Mouse (Mus musculus) limb, embryonic 14.5 days (tissue): ENCODE data around the gene Habp2. TPM values are rescaled to one million over a fixed set of nuclear protein-coding genes. Genes with fewer than 3 reads are reported as not detected.
A peak's percentile ranks its signal among the peaks of the same experiment; 100 is the strongest.

ENCODE experiments used
- ATAC-seq: fragments of 200-750 bp; cut with Nextera tagmentation; 2 replicates; pipeline ENCODE4 v1.8.0; 2017; ENCODE audit warnings: low read depth, moderate number of reproducible peaks, moderate TSS enrichment; ENCODE audit not compliant: low FRiP score
- DNase-seq: peaks from one replicate; pipeline ENCODE4 v3.0.0-alpha.2; 2015; ENCODE audit warnings: low spot score
- H3K27ac ChIP-seq: fragments of 300-500 bp; sonication (generic); replicated peaks from 2 replicates; pipeline ENCODE4 v1.5.1; 2014; ENCODE audit warnings: low read depth, mild to moderate bottlenecking, low read length, moderate library complexity, mixed read lengths
- H3K27me3 ChIP-seq: fragments of 300-500 bp; sonication (generic); 2 replicates; pipeline ENCODE4 v1.6.1; 2014; ENCODE audit warnings: low read length, mixed read lengths; ENCODE audit not compliant: control insufficient read depth, insufficient read depth
- H3K36me3 ChIP-seq: fragments of 300-500 bp; sonication (generic); 2 replicates; pipeline ENCODE4 v1.6.1; 2014; ENCODE audit warnings: mild to moderate bottlenecking, low read length, moderate library complexity, mixed read lengths; ENCODE audit not compliant: control insufficient read depth, insufficient read depth
- H3K4me1 ChIP-seq: fragments of 300-500 bp; sonication (generic); 2 replicates; pipeline ENCODE4 v1.6.1; 2014; ENCODE audit warnings: antibody characterized with exemption, low read length, mixed read lengths; ENCODE audit not compliant: control insufficient read depth, insufficient read depth
- H3K4me2 ChIP-seq: fragments of 300-500 bp; sonication (generic); replicated peaks from 2 replicates; pipeline ENCODE4 v1.6.1; 2014; ENCODE audit warnings: low read depth, mild to moderate bottlenecking, low read length, moderate library complexity; ENCODE audit not compliant: severe bottlenecking
- H3K4me3 ChIP-seq: fragments of 300-500 bp; sonication (generic); replicated peaks from 2 replicates; pipeline ENCODE4 v1.5.1; 2014; ENCODE audit warnings: low read length
- H3K9ac ChIP-seq: fragments of 300-500 bp; sonication (generic); 2 replicates; pipeline ENCODE4 v1.6.1; 2014; ENCODE audit warnings: mild to moderate bottlenecking, low read depth, low read length, moderate library complexity; ENCODE audit not compliant: severe bottlenecking
- H3K9me3 ChIP-seq: fragments of 300-500 bp; sonication (generic); 2 replicates; pipeline ENCODE4 v1.6.1; 2016; ENCODE audit warnings: low read length; ENCODE audit not compliant: control insufficient read depth
- POLR2A ChIP-seq: fragments of 200-500 bp; IDR thresholded peaks from 2 replicates; pipeline ENCODE4 v1.8.0; 2012; ENCODE audit warnings: inconsistent platforms, mild to moderate bottlenecking, moderate library complexity, borderline replicate concordance; ENCODE audit not compliant: insufficient read depth, insufficient read length; ENCODE audit errors: extremely low read depth
- WGBS: fragments of 180-500 bp; shearing (Covaris S2); extraction: QIAGEN DNeasy Blood & Tissue Kit; methylation state at CpG from one replicate; pipeline ENCODE4 v1.1.7; 2014; 5-methylcytosine and 5-hydroxymethylcytosine counted together
- polyA plus RNA-seq, 2 experiments: library from polyadenylated mRNA; depleted of rRNA in 1 of 2; stranded (reverse) in 1 of 2; unstranded in 1 of 2; fragments of >200 nt; fragmentation: Nextera tagmentation in 1 of 2; extraction: Ambion mirVana in 1 of 2; gene quantifications; 2 replicates each; pipeline versions ENCODE4 v1.2.1 to v1.2.3; 2012 to 2014

The Habp2 gene
- polyA plus RNA-seq, 2 experiments, result not detected

GRCm38 (mm10) chr19:56326243-56326855 lies 39.4 kb downstream of the Habp2 start:
- ATAC-seq, result 0 out of 2 replicates have a peak, but pooled peaks have one; percentile 28
- H3K9ac ChIP-seq, result no peak overlapping the region
- H3K9me3 ChIP-seq, result no peaks in the 10 kb centered on the region
- WGBS, result 53% methylated on average over 21 of the region's 21 CpGs
- H3K27ac ChIP-seq, result no peak overlapping the region
- H3K36me3 ChIP-seq, result no peaks in the 10 kb centered on the region
- TF ChIP-seq POLR2A, result no peak
- no peak for DNase-seq
- no peak overlapping the region for H3K4me2 ChIP-seq
- peaks cover 5% of the 10 kb centered on the region; the same call in 1 of the 2 replicates for H3K4me1 ChIP-seq
- H3K4me3 ChIP-seq, result no peak overlapping the region
- no peaks in the 10 kb centered on the region for H3K27me3 ChIP-seq

GRCm38 (mm10) chr19:56336321-56336720 lies 49.4 kb downstream of the Habp2 start:
- no peak overlapping the region for H3K4me2 ChIP-seq
- H3K27me3 ChIP-seq, result no peaks in the 10 kb centered on the region
- no peak overlapping the region for H3K4me3 ChIP-seq
- H3K36me3 ChIP-seq, result no peaks in the 10 kb centered on the region
- WGBS, result 91% methylated on average over 17 of the region's 17 CpGs
- ATAC-seq, result no peak
- H3K9ac ChIP-seq, result no peak overlapping the region
- no peak overlapping the region for H3K27ac ChIP-seq
- no peak for DNase-seq
- H3K4me1 ChIP-seq, result no peaks in the 10 kb centered on the region
- no peaks in the 10 kb centered on the region for H3K9me3 ChIP-seq
- TF ChIP-seq POLR2A, result no peak

- DNase-seq (no peak), ATAC-seq (no peak)
- TF ChIP-seq POLR2A, result no peak
- H3K36me3 ChIP-seq, result no peaks in the 10 kb centered on the region
- no peak overlapping the region for H3K9ac ChIP-seq
- no peaks in the 10 kb centered on the region for H3K9me3 ChIP-seq
- H3K4me3 ChIP-seq, result no peak overlapping the region
- H3K27ac ChIP-seq, result no peak overlapping the region
- no peaks in the 10 kb centered on the region for H3K4me1 ChIP-seq
- H3K4me2 ChIP-seq, result no peak overlapping the region
- H3K27me3 ChIP-seq, result no peaks in the 10 kb centered on the region
- 46% methylated on average over 12 of the region's 12 CpGs for WGBS
Measured at GRCm38 (mm10) chr19:56336826-56337225, 49.9 kb downstream of the Habp2 start.

GRCm38 (mm10) chr19:56342006-56342405 lies 55.1 kb downstream of the Habp2 start:
- H3K4me3 ChIP-seq, result no peak overlapping the region
- WGBS, result 70% methylated on average over 8 of the region's 8 CpGs
- peak; percentile 51 for DNase-seq
- H3K9me3 ChIP-seq, result no peaks in the 10 kb centered on the region
- ATAC-seq, result no peak
- H3K4me1 ChIP-seq, result peaks cover 7% of the 10 kb centered on the region; the same call in 1 of the 2 replicates
- H3K4me2 ChIP-seq, result no peak overlapping the region
- no peaks in the 10 kb centered on the region for H3K27me3 ChIP-seq
- no peaks in the 10 kb centered on the region for H3K36me3 ChIP-seq
- no peak overlapping the region for H3K27ac ChIP-seq
- no peak overlapping the region for H3K9ac ChIP-seq
- no peak for TF ChIP-seq POLR2A

GRCm38 (mm10) chr19:56343869-56344563 lies 57.1 kb downstream of the Habp2 start:
- no peak overlapping the region for H3K9ac ChIP-seq
- no peak for DNase-seq
- no peak overlapping the region for H3K4me3 ChIP-seq
- no peaks in the 10 kb centered on the region for H3K36me3 ChIP-seq
- no peak for TF ChIP-seq POLR2A
- H3K27me3 ChIP-seq, result no peaks in the 10 kb centered on the region
- H3K27ac ChIP-seq, result no peak overlapping the region
- H3K4me1 ChIP-seq, result peaks cover 7% of the 10 kb centered on the region; the same call in 1 of the 2 replicates
- ATAC-seq, result no peak
- H3K9me3 ChIP-seq, result no peaks in the 10 kb centered on the region
- H3K4me2 ChIP-seq, result no peak overlapping the region
- WGBS, result 51% methylated on average over 26 of the region's 26 CpGs
